In genomic region chr2:35255462-35255861, GRCm38 (mm10) we compare ENCODE assay signal across 9 mouse cellular contexts. TPM values are rescaled to one million over a fixed set of nuclear protein-coding genes. Genes with fewer than 3 reads are reported as not detected.
DNase-seq lines count a peak whose midpoint lies in the region; ATAC-seq and TF ChIP-seq lines count a peak whose summit lies in the region.
"Had no signal": no experiment of that assay in that cellular context is flagged by ENCODE, and none has a peak within 500 bp of the region (broad histone marks: within the 10 kb centered on the region; RNA-seq: fewer than 3 reads in every experiment).

No protein-coding gene starts in this region.

- peak overlapping the region; percentile 84 for H3K9ac ChIP-seq in heart, embryonic 14.5 days (ENCODE audit: low read length)
- H3K9ac ChIP-seq in neural tube, embryonic 11.5 days (ENCODE audit: low read length) = no peak overlapping the region; the same call in 1 of the 2 replicates
- H3K9ac ChIP-seq in liver, embryonic 12.5 days = no peak overlapping the region
- H3K9ac ChIP-seq in stomach, postnatal 0 days (ENCODE audit: low read length) = 0 out of 2 replicates have a peak overlapping the region, but pooled peaks have one; percentile 80

- peaks cover 25 to 37% of the 10 kb centered on the region in 2 experiments for H3K4me1 ChIP-seq in heart, embryonic 14.5 days (ENCODE audit: control insufficient read depth in 2 of 2, insufficient read depth in 2 of 2, low read length in 2 of 2)
- 0 out of 2 replicates have a peak, but pooled peaks cover 6% of the 10 kb centered on the region for H3K4me1 ChIP-seq in neural tube, embryonic 11.5 days (ENCODE audit: control insufficient read depth, insufficient read depth, low read length)
- H3K4me1 ChIP-seq in liver, embryonic 12.5 days = peaks cover 32% of the 10 kb centered on the region
- H3K4me1 ChIP-seq in stomach, postnatal 0 days (replicated peaks; ENCODE audit: control insufficient read depth, insufficient read depth) = peaks cover 9% of the 10 kb centered on the region; the same call in 1 of the 2 replicates

- H3K27me3 ChIP-seq in heart, embryonic 14.5 days (ENCODE audit: control insufficient read depth, insufficient read depth, low read length) = no peaks in the 10 kb centered on the region
- H3K27me3 ChIP-seq in neural tube, embryonic 11.5 days (ENCODE audit: control insufficient read depth, insufficient read depth, low read length) = peaks cover 17% of the 10 kb centered on the region
- peaks cover 53% of the 10 kb centered on the region for H3K27me3 ChIP-seq in liver, embryonic 12.5 days (replicated peaks)
- no peaks in the 10 kb centered on the region for H3K27me3 ChIP-seq in stomach, postnatal 0 days (ENCODE audit: control insufficient read depth, insufficient read depth, low read length)

- peak overlapping the region; percentile 41 to 61; a peak in 1 of 4 replicates for H3K27ac ChIP-seq in heart, embryonic 14.5 days (replicated peaks in 1 of 2; ENCODE audit: control insufficient read depth in 1 of 2, insufficient read depth in 1 of 2, low read depth in 2 of 2, low read length in 2 of 2)
- H3K27ac ChIP-seq in neural tube, embryonic 11.5 days (ENCODE audit: low read depth, low read length) = no peak overlapping the region
- H3K27ac ChIP-seq in liver, embryonic 12.5 days = no peak overlapping the region
- peak overlapping the region; percentile 65; the same call in 1 of the 2 replicates for H3K27ac ChIP-seq in stomach, postnatal 0 days (replicated peaks)

- H3K9me3 ChIP-seq in heart, embryonic 14.5 days (ENCODE audit: control insufficient read depth, low read length) = no peaks in the 10 kb centered on the region
- no peaks in the 10 kb centered on the region for H3K9me3 ChIP-seq in neural tube, embryonic 11.5 days (ENCODE audit: control insufficient read depth, low read length)
- H3K9me3 ChIP-seq in liver, embryonic 12.5 days (replicated peaks) = no peaks in the 10 kb centered on the region
- no peaks in the 10 kb centered on the region for H3K9me3 ChIP-seq in stomach, postnatal 0 days (ENCODE audit: control insufficient read depth, low read length)

- no peak for DNase-seq in heart, adult 9 months (ENCODE audit: low spot score in 2 of 2)
- no peak for DNase-seq in neural tube, embryonic 11.5 days (ENCODE audit: low spot score)
- no peak for DNase-seq in neural tube, embryonic 10.5 days (ENCODE audit: extremely low spot score, low spot score)
- no peak for DNase-seq in stomach, postnatal 0 days (ENCODE audit: low spot score)
- no peak for DNase-seq in adrenal gland, adult 18-20 months (ENCODE audit: low spot score in 2 of 2)
- DNase-seq in thymus, postnatal 10 days (ENCODE audit: low spot score in 2 of 2) = no peak
- DNase-seq: cerebellum, adult 11 months had no signal

- no peak overlapping the region for H3K4me3 ChIP-seq in heart, embryonic 14.5 days (ENCODE audit: control insufficient read depth in 1 of 2, insufficient read depth in 1 of 2, low read depth in 1 of 2, low read length in 2 of 2)
- no peak overlapping the region for H3K4me3 ChIP-seq in neural tube, embryonic 11.5 days (ENCODE audit: low read depth, low read length)
- no peak overlapping the region for H3K4me3 ChIP-seq in liver, embryonic 12.5 days
- H3K4me3 ChIP-seq in stomach, postnatal 0 days (ENCODE audit: low read depth, low read length) = no peak overlapping the region

- no peak for TF ChIP-seq EP300 in stomach, postnatal 0 days (optimal IDR thresholded peaks at IDR 0.05)

- 82% methylated on average over 7 of the region's 7 CpGs for WGBS in heart, embryonic 14.5 days
- 69% methylated on average over 7 of the region's 7 CpGs for whole genome bisulfite sequencing in neural tube, embryonic 11.5 days
- 62% methylated on average over 7 of the region's 7 CpGs for WGBS in liver, embryonic 12.5 days (ENCODE audit: insufficient replicate concordance)
- 60% methylated on average over 7 of the region's 7 CpGs for WGBS in stomach, postnatal 0 days

- no peaks in the 10 kb centered on the region for H3K36me3 ChIP-seq in heart, embryonic 14.5 days (ENCODE audit: control insufficient read depth, insufficient read depth, low read length)
- no peaks in the 10 kb centered on the region for H3K36me3 ChIP-seq in neural tube, embryonic 11.5 days (ENCODE audit: control insufficient read depth, insufficient read depth, low read length)
- H3K36me3 ChIP-seq in liver, embryonic 12.5 days = no peaks in the 10 kb centered on the region
- no peaks in the 10 kb centered on the region for H3K36me3 ChIP-seq in stomach, postnatal 0 days (ENCODE audit: control insufficient read depth, insufficient read depth, low read length)

- ATAC-seq in heart, embryonic 14.5 days (ENCODE audit: insufficient number of reproducible peaks, insufficient read depth, low FRiP score, low read depth) = no peak
- ATAC-seq in neural tube, embryonic 11.5 days (ENCODE audit: insufficient read depth, low FRiP score, low TSS enrichment) = no peak
- no peak for ATAC-seq in liver, embryonic 12.5 days
- ATAC-seq in stomach, postnatal 0 days (ENCODE audit: low FRiP score, low TSS enrichment) = no peak

- TF ChIP-seq CTCF in stomach, postnatal 0 days (IDR thresholded peaks at IDR 0.05; ENCODE audit: low read depth) = no peak

- peak overlapping the region; percentile 84 for H3K4me2 ChIP-seq in heart, embryonic 14.5 days (ENCODE audit: low read length)
- H3K4me2 ChIP-seq in neural tube, embryonic 11.5 days (ENCODE audit: low read depth) = peak overlapping the region; percentile 68; the same call in 1 of the 2 replicates
- H3K4me2 ChIP-seq in liver, embryonic 12.5 days = peak overlapping the region; percentile 76
- H3K4me2 ChIP-seq in stomach, postnatal 0 days (replicated peaks; ENCODE audit: low read depth) = peak overlapping the region; percentile 91

RNA-seq across cellular contexts. Expression of gene Gsn, which starts 0.7 kb away (rescaled TPM):
- polyA plus RNA-seq in heart, embryonic 14.5 days (2014; fragmentation: Nextera tagmentation; extraction: Ambion mirVana) = 328 and 342 TPM in 2 replicates
- polyA plus RNA-seq in neural tube, embryonic 11.5 days (2014; fragmentation: Nextera tagmentation; extraction: Ambion mirVana) = 30.6 and 36.0 TPM in 2 replicates
- 76.8 and 80.4 TPM in 2 replicates for polyA plus RNA-seq in liver, embryonic 12.5 days (2016; fragmentation: Nextera tagmentation; extraction: Ambion mirVana)
- polyA plus RNA-seq in stomach, postnatal 0 days (2015; fragmentation: Nextera tagmentation; extraction: Ambion mirVana) = 398 and 433 TPM in 2 replicates
- total RNA-seq in adrenal gland, adult 18-20 months (2021) = 100 to 1,000 TPM; 364 to 767 TPM

RNA-seq across cellular contexts. Expression of gene Rab14, which starts 54.5 kb away (rescaled TPM):
- polyA plus RNA-seq in heart, embryonic 14.5 days (2014; fragmentation: Nextera tagmentation; extraction: Ambion mirVana) = 251 and 262 TPM in 2 replicates
- 248 and 271 TPM in 2 replicates for polyA plus RNA-seq in neural tube, embryonic 11.5 days (2014; fragmentation: Nextera tagmentation; extraction: Ambion mirVana)
- 141 and 143 TPM in 2 replicates for polyA plus RNA-seq in liver, embryonic 12.5 days (2016; fragmentation: Nextera tagmentation; extraction: Ambion mirVana)
- 325 and 350 TPM in 2 replicates for polyA plus RNA-seq in stomach, postnatal 0 days (2015; fragmentation: Nextera tagmentation; extraction: Ambion mirVana)
- 100 to 1,000 TPM; 187 to 226 TPM for total RNA-seq in adrenal gland, adult 18-20 months (2021)

Comparison
In these comparisons a context has a peak if more than half of its experiments do, and no peak if none do; other contexts are left out.
1. H3K27ac ChIP-seq: peak in heart, embryonic 14.5 days (2 of 2) and stomach, postnatal 0 days (single experiment); none in neural tube, embryonic 11.5 days (single experiment) and liver, embryonic 12.5 days (single experiment).
2. H3K9ac ChIP-seq: peak in heart, embryonic 14.5 days (single experiment) and stomach, postnatal 0 days (single experiment); none in neural tube, embryonic 11.5 days (single experiment) and liver, embryonic 12.5 days (single experiment).
3. Peak in every context shown above with its lines, with median percentiles within 50 percentile points of each other: H3K4me2 ChIP-seq.